Mouse (Mus musculus): ENCODE results near the gene Bckdhb. TPM values are rescaled to one million over a fixed set of nuclear protein-coding genes. Genes with fewer than 3 reads are reported as not detected.

The Bckdhb gene
- total and polyA plus RNA-seq, 2 experiments from 2014 or later, result 22.1 to 40.3 TPM

- ATAC-seq, result peak; percentile 73
- no peak overlapping the region for H3K9ac ChIP-seq (replicated peaks; ENCODE audit: low read length)
- no peak overlapping the region for H3K27ac ChIP-seq
- no peaks in the 10 kb centered on the region for H3K36me3 ChIP-seq (ENCODE audit: insufficient read depth, low read length)
- DNase-seq (ENCODE audit: low spot score), result peak; percentile 80
- no peak overlapping the region for H3K4me3 ChIP-seq (ENCODE audit: low read length)
- H3K9me3 ChIP-seq (ENCODE audit: low read length), result no peaks in the 10 kb centered on the region
- 0 out of 2 replicates have a peak, but pooled peaks cover 2% of the 10 kb centered on the region for H3K4me1 ChIP-seq (ENCODE audit: insufficient read depth, low read length)
- 25% methylated on average over 10 of the region's 10 CpGs for WGBS
- TF ChIP-seq CTCF (IDR thresholded peaks at IDR 0.05; ENCODE audit: low read depth), result no peak
- no peak overlapping the region for H3K4me2 ChIP-seq (ENCODE audit: low read depth, low read length)
- no peaks in the 10 kb centered on the region; the same call in 1 of the 2 replicates for H3K27me3 ChIP-seq (ENCODE audit: insufficient read depth, low read length)
These were observed 37.4 kb downstream of the Bckdhb start for GRCm38 (mm10) chr9:83962098-83963086.

GRCm38 (mm10) chr9:83963296-83963695 lies 38.4 kb downstream of the Bckdhb start:
- H3K4me2 ChIP-seq (ENCODE audit: low read depth, low read length), result no peak overlapping the region
- no peak overlapping the region for H3K4me3 ChIP-seq (ENCODE audit: low read length)
- H3K9me3 ChIP-seq (ENCODE audit: low read length), result no peaks in the 10 kb centered on the region
- H3K27me3 ChIP-seq (ENCODE audit: insufficient read depth, low read length), result no peaks in the 10 kb centered on the region; the same call in 1 of the 2 replicates
- H3K4me1 ChIP-seq (ENCODE audit: insufficient read depth, low read length), result 0 out of 2 replicates have a peak, but pooled peaks cover 2% of the 10 kb centered on the region
- H3K36me3 ChIP-seq (ENCODE audit: insufficient read depth, low read length), result no peaks in the 10 kb centered on the region
- TF ChIP-seq CTCF (IDR thresholded peaks at IDR 0.05; ENCODE audit: low read depth), result no peak
- H3K9ac ChIP-seq (replicated peaks; ENCODE audit: low read length), result no peak overlapping the region
- no peak for DNase-seq (ENCODE audit: low spot score)
- WGBS, result 67% methylated on average over 10 of the region's 10 CpGs
- no peak overlapping the region for H3K27ac ChIP-seq
- no peak for ATAC-seq

- Histone ChIP-seq H3K27me3 (ENCODE audit: insufficient read depth, low read length) (no peaks in the 10 kb centered on the region; the same call in 1 of the 2 replicates), H3K9ac (replicated peaks; ENCODE audit: low read length) (no peak overlapping the region), H3K27ac (no peak overlapping the region), H3K9me3 (ENCODE audit: low read length) (no peaks in the 10 kb centered on the region), H3K4me2 (ENCODE audit: low read depth, low read length) (no peak overlapping the region), H3K4me1 (ENCODE audit: insufficient read depth, low read length) (0 out of 2 replicates have a peak, but pooled peaks cover 2% of the 10 kb centered on the region), H3K4me3 (ENCODE audit: low read length) (no peak overlapping the region), H3K36me3 (ENCODE audit: insufficient read depth, low read length) (no peaks in the 10 kb centered on the region)
- DNase-seq (ENCODE audit: low spot score) (no peak), ATAC-seq (no peak)
- TF ChIP-seq CTCF (IDR thresholded peaks at IDR 0.05; ENCODE audit: low read depth), result no peak
- 70% methylated on average over 4 of the region's 4 CpGs for WGBS
These were observed 39.4 kb downstream of the Bckdhb start for GRCm38 (mm10) chr9:83964376-83964775.

- Histone ChIP-seq H3K4me1 (ENCODE audit: insufficient read depth, low read length) (0 out of 2 replicates have a peak, but pooled peaks cover under 1% of the 10 kb centered on the region), H3K27me3 (ENCODE audit: insufficient read depth, low read length) (no peaks in the 10 kb centered on the region), H3K9me3 (ENCODE audit: low read length) (no peaks in the 10 kb centered on the region), H3K27ac (no peak overlapping the region), H3K4me2 (ENCODE audit: low read depth, low read length) (no peak overlapping the region), H3K9ac (replicated peaks; ENCODE audit: low read length) (no peak overlapping the region), H3K4me3 (ENCODE audit: low read length) (no peak overlapping the region), H3K36me3 (ENCODE audit: insufficient read depth, low read length) (no peaks in the 10 kb centered on the region)
- no peak for DNase-seq (ENCODE audit: low spot score)
- no peak for TF ChIP-seq CTCF (IDR thresholded peaks at IDR 0.05; ENCODE audit: low read depth)
- ATAC-seq, result no peak
- 87% methylated on average over 9 of the region's 9 CpGs for WGBS
These were observed 42.6 kb downstream of the Bckdhb start for GRCm38 (mm10) chr9:83967439-83968050.

- no peak for ATAC-seq
These were observed 44.4 kb downstream of the Bckdhb start for GRCm38 (mm10) chr9:83969326-83969725.

GRCm38 (mm10) chr9:83973467-83973866 lies 48.5 kb downstream of the Bckdhb start:
- ATAC-seq (no peak), DNase-seq (ENCODE audit: low spot score) (no peak)
- TF ChIP-seq CTCF (IDR thresholded peaks at IDR 0.05; ENCODE audit: low read depth), result no peak
- no peaks in the 10 kb centered on the region for H3K9me3 ChIP-seq (ENCODE audit: low read length)
- 99% methylated on average over 2 of the region's 2 CpGs for WGBS
- H3K27ac ChIP-seq, result no peak overlapping the region
- no peak overlapping the region for H3K4me2 ChIP-seq (ENCODE audit: low read depth, low read length)
- H3K9ac ChIP-seq (replicated peaks; ENCODE audit: low read length), result no peak overlapping the region
- H3K27me3 ChIP-seq (ENCODE audit: insufficient read depth, low read length), result no peaks in the 10 kb centered on the region
- H3K4me3 ChIP-seq (ENCODE audit: low read length), result no peak overlapping the region
- no peaks in the 10 kb centered on the region for H3K4me1 ChIP-seq (ENCODE audit: insufficient read depth, low read length)
- no peaks in the 10 kb centered on the region for H3K36me3 ChIP-seq (ENCODE audit: insufficient read depth, low read length)

More at GRCm38 (mm10) chr9:83969326-83969725, 44.4 kb downstream of the Bckdhb start:
- Histone ChIP-seq H3K27me3 (ENCODE audit: insufficient read depth, low read length) (no peaks in the 10 kb centered on the region), H3K4me3 (ENCODE audit: low read length) (no peak overlapping the region), H3K9ac (replicated peaks; ENCODE audit: low read length) (no peak overlapping the region), H3K36me3 (ENCODE audit: insufficient read depth, low read length) (no peaks in the 10 kb centered on the region), H3K4me1 (ENCODE audit: insufficient read depth, low read length) (no peaks in the 10 kb centered on the region), H3K27ac (no peak overlapping the region), H3K4me2 (ENCODE audit: low read depth, low read length) (no peak overlapping the region), H3K9me3 (ENCODE audit: low read length) (no peaks in the 10 kb centered on the region)
- DNase-seq (ENCODE audit: low spot score), result no peak
- WGBS, result 71% methylated on average over 7 of the region's 7 CpGs
- no peak for TF ChIP-seq CTCF (IDR thresholded peaks at IDR 0.05; ENCODE audit: low read depth)
